Mouse (Mus musculus) MEL (cell line): ENCODE data around the gene Cntn5. TPM values are rescaled to one million over a fixed set of nuclear protein-coding genes. Genes with fewer than 3 reads are reported as not detected.

Source experiments
- DNase-seq: peaks from one replicate; pipeline ENCODE4 v3.0.0; 2011; ENCODE audit warnings: low read depth, low spot score
- H3K27ac ChIP-seq: 2 replicates; pipeline ENCODE4 v1.5.1; 2012; ENCODE audit warnings: low read depth, mild to moderate bottlenecking, control low read depth, low read length, moderate library complexity; ENCODE audit not compliant: control insufficient read depth
- H3K27me3 ChIP-seq, 2 experiments: fragments of 150-350 bp in 1 of 2; sonication (generic) in 1 of 2; 2 replicates each; pipeline ENCODE4 v1.6.1; 2012; ENCODE audit warnings: low read length in 2 of 2, mild to moderate bottlenecking in 2 of 2, improper control_type of control experiment in 1 of 2, moderate library complexity in 1 of 2; ENCODE audit not compliant: insufficient read depth in 2 of 2, control insufficient read depth in 1 of 2
- H3K36me3 ChIP-seq, 2 experiments: 2 replicates each; pipeline ENCODE4 v1.6.1; 2012 to 2014; ENCODE audit warnings: low read length in 2 of 2, improper control_type of control experiment in 1 of 2, inconsistent platforms in 1 of 2, mild to moderate bottlenecking in 1 of 2; ENCODE audit not compliant: insufficient read depth in 2 of 2, control insufficient read depth in 1 of 2
- H3K4me1 ChIP-seq, 2 experiments: fragments of 150-350 bp in 1 of 2; sonication (generic) in 1 of 2; 2 replicates each; pipeline ENCODE4 v1.6.1; 2012; ENCODE audit warnings: low read length in 2 of 2, improper control_type of control experiment in 1 of 2, mild to moderate bottlenecking in 1 of 2; ENCODE audit not compliant: insufficient read depth in 2 of 2, control insufficient read depth in 1 of 2
- H3K4me3 ChIP-seq, 2 experiments: fragments of 150-350 bp in 1 of 2; sonication (generic) in 1 of 2; 2 replicates each; pipeline ENCODE4 v1.5.1; 2012; ENCODE audit warnings: low read depth in 2 of 2, low read length in 2 of 2, mild to moderate bottlenecking in 2 of 2, moderate library complexity in 2 of 2, control low read depth in 1 of 2, improper control_type of control experiment in 1 of 2; ENCODE audit not compliant: control insufficient read depth in 1 of 2, insufficient read depth in 1 of 2
- H3K79me2 ChIP-seq: 2 replicates; pipeline ENCODE4 v1.6.1; 2012; ENCODE audit warnings: mild to moderate bottlenecking, low read length, moderate library complexity; ENCODE audit not compliant: control insufficient read depth, poor library complexity, insufficient read depth
- H3K9ac ChIP-seq: 2 replicates; pipeline ENCODE4 v1.6.1; 2012; ENCODE audit warnings: low read depth, mild to moderate bottlenecking, control low read depth, low read length, moderate library complexity; ENCODE audit not compliant: control insufficient read depth, poor library complexity, severe bottlenecking
- H3K9me3 ChIP-seq: fragments of 150-350 bp; sonication (generic); replicated peaks from 2 replicates; pipeline ENCODE4 v1.6.1; 2012; ENCODE audit warnings: mild to moderate bottlenecking, low read length, improper control_type of control experiment, moderate library complexity; ENCODE audit not compliant: insufficient read depth
- BHLHE40 ChIP-seq: IDR thresholded peaks from 2 replicates; pipeline ENCODE4 v1.6.1; 2012; ENCODE audit warnings: low read depth, mild to moderate bottlenecking, inconsistent platforms, low read length, improper control_type of control experiment, borderline replicate concordance
- CTCF ChIP-seq, 3 experiments: IDR thresholded peaks in 2 of 3; conservative IDR thresholded peaks in 1 of 3; 2 replicates each; pipeline ENCODE4 v1.5.1; 2011 to 2012; ENCODE audit warnings: low read length in 3 of 3, low read depth in 2 of 3, mild to moderate bottlenecking in 2 of 3, improper control_type of control experiment in 1 of 3, inconsistent platforms in 1 of 3, mixed read lengths in 1 of 3, moderate library complexity in 1 of 3; ENCODE audit not compliant: control insufficient read depth in 1 of 3, insufficient read depth in 1 of 3, poor library complexity in 1 of 3, severe bottlenecking in 1 of 3
- E2F4 ChIP-seq: IDR thresholded peaks from 2 replicates; pipeline ENCODE4 v1.6.1; 2011; ENCODE audit warnings: low read depth, low read length, improper control_type of control experiment, borderline replicate concordance
- ELF1 ChIP-seq: IDR thresholded peaks from 2 replicates; pipeline ENCODE4 v1.6.1; 2014; ENCODE audit warnings: low read depth, mild to moderate bottlenecking, inconsistent platforms, low read length, improper control_type of control experiment, moderate library complexity
- EP300 ChIP-seq, 2 experiments: IDR thresholded peaks; 2 replicates each; pipeline ENCODE4 v1.6.1; 2011; ENCODE audit warnings: improper control_type of control experiment in 2 of 2, low read length in 2 of 2, low read depth in 1 of 2, mild to moderate bottlenecking in 1 of 2
- ETS1 ChIP-seq: IDR thresholded peaks from 2 replicates; pipeline ENCODE4 v1.6.1; 2012; ENCODE audit warnings: low read depth, mild to moderate bottlenecking, inconsistent platforms, low read length, improper control_type of control experiment, moderate library complexity
- HCFC1 ChIP-seq: IDR thresholded peaks from 2 replicates; pipeline ENCODE4 v1.6.1; 2012; ENCODE audit warnings: low read depth, mild to moderate bottlenecking, inconsistent platforms, low read length, improper control_type of control experiment, moderate library complexity
- MAZ ChIP-seq: IDR thresholded peaks from 2 replicates; pipeline ENCODE4 v1.6.1; 2012; ENCODE audit warnings: low read depth, mild to moderate bottlenecking, inconsistent platforms, low read length, improper control_type of control experiment
- MEF2A ChIP-seq: IDR thresholded peaks from 2 replicates; pipeline ENCODE4 v1.6.1; 2014; ENCODE audit warnings: low read depth, mild to moderate bottlenecking, inconsistent platforms, low read length, improper control_type of control experiment; ENCODE audit not compliant: poor library complexity, insufficient replicate concordance, severe bottlenecking; ENCODE audit errors: extremely low read depth
- MYB ChIP-seq: IDR thresholded peaks from 2 replicates; pipeline ENCODE4 v1.6.1; 2011; ENCODE audit warnings: mild to moderate bottlenecking, low read depth, low read length, improper control_type of control experiment
- MYC ChIP-seq: IDR thresholded peaks from 2 replicates; pipeline ENCODE4 v1.6.1; 2011; ENCODE audit warnings: low read depth, mild to moderate bottlenecking, low read length, improper control_type of control experiment, moderate library complexity
- NRF1 ChIP-seq: IDR thresholded peaks from 2 replicates; pipeline ENCODE4 v1.6.1; 2014; ENCODE audit warnings: low read depth, mild to moderate bottlenecking, inconsistent platforms, low read length, improper control_type of control experiment, moderate library complexity; ENCODE audit not compliant: poor library complexity, insufficient read depth, severe bottlenecking
- POLR2A ChIP-seq, 2 experiments: IDR thresholded peaks; 2 replicates each; pipeline ENCODE4 v1.6.1; 2011 to 2012; ENCODE audit warnings: low read length in 2 of 2, mild to moderate bottlenecking in 2 of 2, control low read depth in 1 of 2, improper control_type of control experiment in 1 of 2, low read depth in 1 of 2, moderate library complexity in 1 of 2; ENCODE audit not compliant: control insufficient read depth in 1 of 2, insufficient read depth in 1 of 2, poor library complexity in 1 of 2
- RAD21 ChIP-seq: IDR thresholded peaks from 2 replicates; pipeline ENCODE4 v1.6.1; 2011; ENCODE audit warnings: mild to moderate bottlenecking, low read depth, low read length, improper control_type of control experiment
- RCOR1 ChIP-seq: IDR thresholded peaks from 2 replicates; pipeline ENCODE4 v1.6.1; 2012; ENCODE audit warnings: low read depth, mild to moderate bottlenecking, inconsistent platforms, low read length, improper control_type of control experiment
- SMC3 ChIP-seq: IDR thresholded peaks from 2 replicates; pipeline ENCODE4 v1.6.1; 2011; ENCODE audit warnings: low read depth, low read length, improper control_type of control experiment
- TAL1 ChIP-seq: IDR thresholded peaks from 2 replicates; pipeline ENCODE4 v1.6.1; 2012; ENCODE audit warnings: mild to moderate bottlenecking, inconsistent platforms, low read length, moderate library complexity, mixed read lengths
- TCF12 ChIP-seq: IDR thresholded peaks from 2 replicates; pipeline ENCODE4 v1.6.1; 2014; ENCODE audit warnings: low read depth, mild to moderate bottlenecking, inconsistent platforms, low read length, improper control_type of control experiment, moderate library complexity
- USF1 ChIP-seq: IDR thresholded peaks from 2 replicates; pipeline ENCODE4 v1.6.1; 2014; ENCODE audit warnings: low read depth, mild to moderate bottlenecking, inconsistent platforms, low read length, improper control_type of control experiment, moderate library complexity
- USF2 ChIP-seq, 2 experiments: IDR thresholded peaks; 2 replicates each; pipeline ENCODE4 v1.6.1; 2011 to 2012; ENCODE audit warnings: improper control_type of control experiment in 2 of 2, low read length in 2 of 2, borderline replicate concordance in 1 of 2, inconsistent platforms in 1 of 2, low read depth in 1 of 2, mild to moderate bottlenecking in 1 of 2; ENCODE audit not compliant: insufficient read depth in 1 of 2
- ZMIZ1 ChIP-seq: IDR thresholded peaks from 2 replicates; pipeline ENCODE4 v1.6.1; 2012; ENCODE audit warnings: low read depth, mild to moderate bottlenecking, inconsistent platforms, low read length, improper control_type of control experiment, moderate library complexity
- ZNF384 ChIP-seq: IDR thresholded peaks from 2 replicates; pipeline ENCODE4 v1.6.1; 2012; ENCODE audit warnings: low read depth, mild to moderate bottlenecking, inconsistent platforms, low read length, improper control_type of control experiment
- polyA plus RNA-seq, 2 experiments: library from polyadenylated mRNA; stranded (reverse) in 1 of 2; unstranded in 1 of 2; fragments of >175 nt in 1 of 2; fragments of >200 nt in 1 of 2; gene quantifications; 2 replicates each; pipeline versions ENCODE4 v1.2.1 to v1.2.4; 2012; ENCODE audit warnings: low replicate concordance in 2 of 2, low read depth in 1 of 2; ENCODE audit not compliant: insufficient read length in 2 of 2, insufficient read depth in 1 of 2, missing spikeins in 1 of 2
- total RNA-seq: library from RNA; depleted of rRNA; stranded (reverse); fragments of 300-350 nt; gene quantifications from 2 replicates; pipeline ENCODE4 v1.2.3, GENCODE M21; 2012

Cntn5 gene
- total and polyA plus RNA-seq, 3 experiments: not detected

GRCm38 (mm10) chr9:10492243-10492642, 412.3 kb downstream of the Cntn5 start:
- no peaks in the 10 kb centered on the region for H3K27me3 ChIP-seq
- H3K4me1 ChIP-seq: no peaks in the 10 kb centered on the region
- no peaks in the 10 kb centered on the region for H3K36me3 ChIP-seq
- H3K27ac ChIP-seq: no peak overlapping the region
- no peak overlapping the region for H3K9ac ChIP-seq
- H3K79me2 ChIP-seq: no peaks in the 10 kb centered on the region
- H3K4me3 ChIP-seq: no peak overlapping the region
- TF ChIP-seq TCF12 (no peak), RCOR1 (no peak), ZNF384 (no peak), EP300 (IDR thresholded peaks at IDR 0.05; ENCODE audit: low read depth in 1 of 2, low read length in 2 of 2) (no peak), CTCF (IDR thresholded peaks at IDR 0.05 in 2 of 3, conservative IDR thresholded peaks at IDR 0.05 in 1 of 3; ENCODE audit: control insufficient read depth in 1 of 3, insufficient read depth in 1 of 3, low read depth in 2 of 3, low read length in 3 of 3, poor library complexity in 1 of 3, severe bottlenecking in 1 of 3) (no peak), RAD21 (no peak), USF2 (IDR thresholded peaks at IDR 0.05; ENCODE audit: borderline replicate concordance in 1 of 2, insufficient read depth in 1 of 2, low read depth in 1 of 2, low read length in 2 of 2) (no peak), USF1 (no peak), MYB (no peak), MYC (no peak), POLR2A (IDR thresholded peaks at IDR 0.05; ENCODE audit: control insufficient read depth in 1 of 2, insufficient read depth in 1 of 2, low read depth in 1 of 2, low read length in 2 of 2, poor library complexity in 1 of 2) (no peak), ZMIZ1 (no peak), TAL1 (no peak), BHLHE40 (no peak), MAZ (no peak), ELF1 (no peak), MEF2A (no peak)
- no peaks in the 10 kb centered on the region; the same call in 1 of the 2 replicates for H3K9me3 ChIP-seq
- DNase-seq: no peak

DNA sequence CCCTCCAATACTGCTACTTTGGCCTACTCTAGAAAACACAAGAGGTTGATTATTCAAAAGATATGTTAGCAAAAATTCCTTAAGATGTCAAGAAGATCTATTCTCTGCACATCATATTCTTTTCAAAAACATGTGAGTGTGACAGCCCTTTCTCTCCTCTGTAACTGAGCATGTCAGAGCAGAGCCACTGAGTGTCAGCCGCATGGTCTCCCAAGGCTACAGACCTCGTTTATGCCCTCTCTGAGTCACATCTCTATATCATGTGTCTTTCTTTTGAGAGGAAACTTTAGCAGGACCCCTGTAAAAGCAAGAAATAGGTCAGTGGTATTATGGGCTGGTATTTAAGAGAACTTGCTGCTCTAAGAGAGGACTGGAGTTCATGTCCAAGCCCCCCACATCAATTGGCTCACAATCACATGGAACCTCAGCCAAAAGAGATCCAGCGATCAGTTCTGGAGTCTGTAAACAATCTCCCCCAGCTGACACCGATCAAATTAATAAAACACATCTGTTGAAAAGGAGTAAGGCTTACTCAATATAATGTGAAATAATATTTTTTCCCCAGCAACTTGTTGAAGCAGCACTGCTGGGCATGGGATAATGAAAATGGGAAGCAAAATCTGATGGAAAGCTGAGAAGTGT, 433.0 kb downstream of the Cntn5 start:
- no peaks in the 10 kb centered on the region for H3K9me3 ChIP-seq
- H3K27ac ChIP-seq: no peak overlapping the region
- no peak overlapping the region for H3K4me3 ChIP-seq
- no peaks in the 10 kb centered on the region for H3K27me3 ChIP-seq
- H3K36me3 ChIP-seq: no peaks in the 10 kb centered on the region
- no peaks in the 10 kb centered on the region for H3K79me2 ChIP-seq
- DNase-seq: no peak
- no peaks in the 10 kb centered on the region for H3K4me1 ChIP-seq
- TF ChIP-seq ETS1: no peak
- no peak for TF ChIP-seq RAD21
- TF ChIP-seq NRF1: no peak
- no peak for TF ChIP-seq ZNF384
- TF ChIP-seq MEF2A: no peak
- TF ChIP-seq E2F4: no peak
- TF ChIP-seq BHLHE40: no peak
- no peak for TF ChIP-seq HCFC1
- TF ChIP-seq SMC3: no peak
- no peak overlapping the region for H3K9ac ChIP-seq
